Mouse (Mus musculus) adipocyte (in vitro differentiated cells): ENCODE data around the gene Zswim8.
A peak's percentile ranks its signal among the peaks of the same experiment; 100 is the strongest.

Source experiments
- DNase-seq: peaks from one replicate; pipeline ENCODE4 v3.0.0-alpha.2; 2016; ENCODE audit warnings: low spot score

Zswim8 gene

GRCm38 (mm10) chr14:20733041-20733951 is 25.9 kb downstream of the Zswim8 start:
- DNase-seq: peak; percentile 11

- DNase-seq: peak; percentile 75
These were observed 26.8 kb downstream of the Zswim8 start, which contains the start of gene Ndst2 for GRCm38 (mm10) chr14:20733952-20734774. Ndst2 (minus strand) TSS chr14:20734562.

- no peak for DNase-seq
These were observed 27.7 kb downstream of the Zswim8 start for GRCm38 (mm10) chr14:20735052-20735451.

DNA sequence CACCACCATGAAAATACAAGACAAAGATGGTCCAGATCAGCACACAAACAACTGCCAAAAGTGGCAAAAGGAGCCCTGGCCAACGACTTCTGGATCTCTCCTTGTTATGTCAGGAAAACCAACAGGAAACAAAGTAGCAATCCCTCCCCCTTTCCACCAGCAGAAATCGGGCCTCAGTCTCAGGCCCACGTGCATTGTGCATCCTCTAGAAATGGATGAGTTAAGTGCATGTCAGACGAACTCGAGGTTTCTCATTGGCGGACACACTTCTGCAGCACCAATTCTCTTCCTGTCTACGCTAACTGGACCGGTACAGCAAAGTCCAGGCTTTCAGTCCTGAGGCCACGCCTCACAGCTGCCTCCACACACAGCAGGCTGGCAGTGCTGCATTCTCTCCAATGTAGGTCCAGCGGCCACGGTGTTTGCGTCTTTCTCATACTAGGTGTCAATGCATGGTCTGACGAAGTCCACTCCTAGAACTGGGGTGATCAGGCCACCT is 28.6 kb downstream of the Zswim8 start:
- no peak for DNase-seq

- peak; percentile 16 for DNase-seq
These were observed 30.0 kb downstream of the Zswim8 start for GRCm38 (mm10) chr14:20737306-20737705.

GRCm38 (mm10) chr14:20738511-20738910 is 31.2 kb downstream of the Zswim8 start:
- DNase-seq: no peak

GRCm38 (mm10) chr14:20741301-20741700 is 33.9 kb downstream of the Zswim8 start:
- DNase-seq: no peak

DNA sequence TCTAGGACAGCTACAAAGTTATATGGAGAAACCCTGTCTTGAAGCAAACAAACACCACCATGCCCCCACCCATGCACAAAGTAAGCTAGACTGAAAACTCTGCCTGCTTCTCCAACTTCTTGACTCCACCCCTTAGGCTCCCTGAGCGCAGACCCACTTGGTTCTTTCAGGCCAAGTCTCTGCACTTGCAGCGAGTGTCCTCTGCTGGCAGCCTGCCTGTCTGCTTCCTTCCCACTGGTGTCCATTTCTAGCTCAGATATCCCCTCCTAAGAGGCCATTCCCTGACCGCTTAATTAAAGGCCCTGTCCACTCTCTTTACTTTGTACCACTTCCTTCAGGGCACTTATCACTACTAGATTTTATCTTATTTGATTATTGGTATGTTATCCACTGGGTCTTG is 36.3 kb downstream of the Zswim8 start:
- no peak for DNase-seq

DNA sequence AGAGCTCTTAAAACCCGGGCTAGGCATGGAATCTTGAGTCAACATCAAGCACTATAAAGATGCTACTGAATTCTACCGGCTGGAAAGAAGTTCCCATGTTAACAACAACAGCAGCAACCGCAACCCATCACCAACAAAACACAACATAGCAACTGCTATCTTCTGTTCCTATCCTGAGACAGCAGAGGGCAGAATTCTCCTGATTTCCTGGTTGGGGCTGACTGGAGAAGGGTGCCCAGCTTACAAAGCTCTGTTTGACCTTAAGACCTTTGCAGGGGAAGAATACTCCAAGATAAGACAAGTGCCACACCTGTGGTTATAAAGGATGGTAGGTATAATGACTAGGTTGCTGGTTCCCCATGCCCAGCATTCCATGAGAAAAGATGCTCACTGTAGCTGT is 39.6 kb downstream of the Zswim8 start:
- no peak for DNase-seq

GRCm38 (mm10) chr14:20748388-20748787 is 41.0 kb downstream of the Zswim8 start:
- DNase-seq: no peak

DNA sequence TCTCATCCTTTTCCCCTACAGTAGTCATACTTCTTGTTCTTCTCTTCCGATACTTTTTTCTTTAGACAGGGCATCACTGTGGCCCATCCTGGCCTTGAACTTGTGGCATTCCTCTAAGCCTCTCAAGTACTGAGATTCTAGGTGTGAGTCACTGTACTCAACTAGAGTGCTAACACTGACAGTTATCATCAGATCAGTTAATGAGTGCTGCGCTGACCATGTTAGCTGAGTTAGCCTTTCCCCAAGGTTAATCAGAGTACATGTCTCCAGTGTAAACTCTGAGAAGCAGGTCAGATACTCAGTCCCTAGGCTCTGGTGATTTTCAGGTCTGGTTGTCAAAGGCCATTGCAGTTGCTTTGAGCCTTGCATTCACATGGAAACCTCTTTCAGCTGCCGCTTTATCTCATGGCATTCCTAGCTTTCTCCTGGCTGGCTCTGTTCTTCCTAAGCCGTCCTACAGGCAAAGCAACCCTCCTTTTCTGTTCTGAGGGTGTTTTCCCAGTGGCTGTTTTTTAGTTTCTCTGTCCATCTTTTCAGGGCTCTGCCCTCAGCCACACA is 42.2 kb downstream of the Zswim8 start:
- DNase-seq: no peak

DNA sequence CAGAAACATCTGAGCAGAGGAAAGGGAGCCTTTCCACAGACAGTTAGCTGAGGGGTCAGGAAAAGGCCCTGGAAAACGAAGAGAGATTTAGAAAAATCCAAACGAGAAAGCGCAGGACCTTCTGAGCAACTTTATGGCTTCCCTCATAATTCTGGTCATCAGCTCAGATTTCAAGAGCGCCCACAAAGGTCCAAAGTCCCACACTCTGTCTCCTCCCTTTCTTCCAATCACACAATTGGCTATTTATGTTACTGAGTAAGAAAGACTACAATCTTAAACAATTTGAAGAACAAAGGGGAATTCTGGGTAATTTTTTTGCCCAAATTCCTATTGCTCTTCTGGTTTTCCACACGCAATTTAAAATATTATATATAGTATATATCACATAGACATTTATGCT is 43.2 kb downstream of the Zswim8 start:
- no peak for DNase-seq

GRCm38 (mm10) chr14:20753792-20754191 is 46.4 kb downstream of the Zswim8 start:
- DNase-seq: no peak

DNA sequence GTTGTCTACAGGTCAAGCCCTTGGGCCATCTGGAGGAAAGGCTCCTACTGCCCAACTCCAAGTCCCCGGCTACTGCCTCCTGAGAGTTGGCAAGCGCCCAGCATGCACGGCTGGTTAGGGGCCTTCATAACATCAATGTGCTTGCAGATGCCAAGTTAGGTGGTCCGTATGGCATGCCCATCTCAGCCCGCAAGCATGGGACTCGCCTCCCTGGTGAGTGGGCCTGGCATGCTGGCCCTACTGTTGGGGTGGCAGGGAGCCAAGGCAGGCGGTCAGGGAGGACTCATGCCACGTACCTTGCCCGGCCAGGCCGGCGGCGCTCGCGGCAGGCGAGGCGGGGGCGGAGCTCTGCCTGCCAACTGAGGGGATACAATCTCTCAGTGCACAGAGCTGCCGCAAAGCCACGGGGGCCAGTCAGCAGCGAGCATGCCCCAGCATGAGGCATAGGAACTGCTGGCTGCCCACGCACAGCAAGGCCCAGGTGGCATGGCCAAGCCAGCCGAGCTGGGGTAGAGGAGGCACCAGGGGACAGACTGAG is 50.1 kb downstream of the Zswim8 start:
- no peak for DNase-seq

DNA sequence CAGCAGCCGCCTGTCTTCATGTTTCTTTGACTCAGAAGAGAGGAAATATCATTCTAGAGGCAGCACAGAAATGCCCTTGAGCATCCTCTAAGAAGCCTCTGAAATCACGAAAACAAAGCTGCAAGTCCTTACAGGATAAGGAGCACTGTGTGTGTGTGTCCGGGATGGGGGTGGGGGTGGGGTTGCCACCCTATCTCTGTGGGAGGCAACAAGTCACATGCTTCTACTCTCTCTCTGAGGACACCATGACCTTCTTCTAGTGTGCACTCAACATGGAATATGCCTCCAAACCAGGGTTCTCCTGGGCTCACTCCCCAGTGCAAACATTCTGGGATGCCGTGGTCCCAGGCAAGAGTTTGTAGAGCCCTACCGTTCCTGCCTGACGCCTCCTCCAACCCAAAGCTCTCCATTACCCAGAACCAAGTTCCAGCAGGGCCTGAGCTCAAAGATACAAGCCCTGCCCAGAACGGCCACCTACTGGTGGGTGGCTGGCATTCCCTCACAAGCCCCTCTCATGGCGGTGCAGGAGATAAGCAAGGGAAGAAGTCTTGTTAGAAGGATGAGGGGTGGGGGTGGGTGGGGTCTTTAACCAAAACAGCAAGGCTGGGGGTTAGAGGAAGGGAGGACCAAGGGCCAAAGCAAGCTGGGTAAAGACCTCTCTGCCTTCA is 51.5 kb downstream of the Zswim8 start:
- no peak for DNase-seq

DNA sequence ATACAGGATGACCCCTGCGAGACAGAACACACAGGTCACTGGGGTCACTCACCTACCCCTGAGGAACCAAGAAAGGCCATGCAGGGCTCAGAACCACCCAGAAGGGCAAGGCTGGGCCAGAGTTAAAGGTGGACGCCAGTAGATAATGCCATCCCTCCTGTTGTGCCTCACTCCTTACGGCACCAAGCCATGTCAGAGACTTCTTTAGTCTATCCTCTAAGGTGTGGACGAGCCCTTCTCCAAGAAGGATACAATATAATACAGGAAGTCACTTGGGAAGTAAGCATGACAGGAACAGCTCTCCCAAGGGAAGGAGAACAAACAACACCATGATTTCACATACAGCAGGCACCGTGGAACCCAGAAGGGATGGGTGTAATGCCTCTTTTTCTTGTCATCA is 57.6 kb downstream of the Zswim8 start:
- DNase-seq: no peak

DNA sequence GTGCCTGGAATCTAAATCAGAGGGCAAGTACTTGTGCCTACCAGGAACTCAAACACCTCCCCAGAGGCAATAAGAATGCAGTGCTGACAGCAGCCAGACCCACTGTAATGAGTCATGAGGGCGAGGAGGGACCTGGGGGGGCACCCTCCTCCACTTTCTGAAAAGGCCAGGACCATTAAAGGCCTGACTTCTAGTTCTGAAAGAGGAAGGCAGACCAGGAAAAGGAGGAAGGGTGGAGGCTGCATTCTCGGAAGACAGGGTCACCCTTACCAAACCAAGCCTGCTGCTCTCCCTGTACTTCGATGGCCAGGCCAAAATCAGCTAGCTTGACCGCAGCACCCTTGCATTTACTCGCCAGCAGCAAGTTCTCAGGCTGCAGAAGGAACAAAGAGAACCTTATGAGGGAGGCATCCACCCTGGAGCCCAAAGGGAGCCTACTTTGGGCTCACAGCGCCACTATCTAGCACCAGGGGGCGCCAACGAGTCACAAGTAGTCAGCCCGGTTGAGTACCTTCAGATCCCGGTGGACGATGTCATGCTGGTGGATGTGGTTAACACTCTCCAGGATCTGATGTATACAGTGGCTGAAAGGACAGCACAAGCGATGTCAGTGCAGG is 58.4 kb downstream of the Zswim8 start:
- DNase-seq: peak; percentile 80

DNA sequence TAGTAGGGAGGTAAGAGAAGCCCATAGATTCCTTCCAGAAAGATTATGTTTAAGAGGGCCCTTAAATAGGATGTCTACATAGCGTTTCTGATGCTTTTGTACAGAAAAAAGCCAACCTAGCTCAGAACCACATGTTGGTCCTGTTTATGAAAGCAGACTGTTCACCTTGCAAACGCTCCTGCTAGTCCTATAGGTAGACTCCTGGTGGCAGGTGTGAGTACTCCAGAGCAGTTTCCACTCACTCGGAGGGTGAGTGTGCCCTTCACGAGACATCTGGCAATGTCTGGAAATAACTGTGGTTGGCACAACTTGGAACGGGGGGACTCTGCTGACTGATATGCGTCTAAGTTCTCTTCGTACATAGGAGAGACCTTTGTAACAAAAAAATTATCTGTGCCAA is 60.6 kb downstream of the Zswim8 start:
- no peak for DNase-seq

- DNase-seq: peak; percentile 69
These were observed 61.2 kb downstream of the Zswim8 start for GRCm38 (mm10) chr14:20768581-20768980.

GRCm38 (mm10) chr14:20771941-20772340 is 64.6 kb downstream of the Zswim8 start:
- DNase-seq: no peak

DNA sequence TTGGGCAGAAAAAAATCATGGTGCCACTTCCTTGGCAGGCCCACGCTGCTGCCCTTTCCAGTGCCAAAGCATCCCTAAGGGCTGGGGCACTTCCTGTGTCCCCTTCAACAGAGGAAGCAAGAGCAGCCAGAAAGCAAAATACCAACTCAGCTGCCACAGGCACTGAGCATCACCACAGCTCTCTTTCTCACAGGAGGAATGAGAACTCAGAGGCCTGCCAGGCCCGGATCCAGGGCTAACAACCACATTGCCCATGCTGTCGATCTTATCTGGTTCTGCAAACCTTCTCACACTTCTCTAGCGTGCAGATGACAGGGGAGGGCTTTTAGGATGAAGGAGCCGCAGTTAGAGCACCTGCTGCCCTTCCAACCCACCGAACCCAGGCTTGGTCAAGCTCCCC is 65.5 kb downstream of the Zswim8 start:
- no peak for DNase-seq
